Mouse (Mus musculus) monocyte, adult 5-6 weeks (primary cell): Measurements from ENCODE around the gene Zfp870. TPM values are rescaled to one million over a fixed set of nuclear protein-coding genes. Genes with fewer than 3 reads are reported as not detected.

Experiments used
- ATAC-seq: fragments of 153-309, 156-312 bp; replicated peaks from 2 replicates; pipeline ENCODE4 v1.8.0; 2017; ENCODE audit warnings: mild to moderate bottlenecking; ENCODE audit not compliant: low TSS enrichment, insufficient number of reproducible peaks, severe bottlenecking, poor library complexity, low FRiP score
- total RNA-seq: library from RNA; stranded (forward); fragments of 200-1000, 200-491, 200-594 nt; gene quantifications from 3 replicates; pipeline ENCODE4 v1.2.3, GENCODE M21; 2017

The Zfp870 gene
- total RNA-seq, 1 experiment from 2014 or later, result 8.9 TPM

GRCm38 (mm10) chr17:32877471-32878171 lies 13.8 kb downstream of the Zfp870 start:
- no peak for ATAC-seq

DNA sequence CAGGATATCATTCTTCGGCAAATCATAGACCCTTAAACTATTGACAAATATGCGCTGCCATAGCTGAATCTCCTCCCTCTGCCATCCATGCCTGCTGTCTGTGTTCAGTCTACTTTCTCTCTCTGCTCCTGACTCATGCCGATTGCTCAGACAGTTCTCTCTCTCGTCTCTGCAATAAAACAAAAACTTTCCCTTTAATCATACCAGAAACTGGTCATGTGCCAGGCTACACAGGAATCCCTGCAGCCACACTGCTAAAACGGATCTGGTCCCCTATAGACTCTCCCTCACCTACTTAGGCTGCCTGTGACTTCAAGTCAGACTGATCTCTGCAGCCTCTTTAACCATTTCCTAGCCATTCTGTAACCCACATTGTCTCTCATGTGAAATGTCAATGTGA lies 18.7 kb downstream of the Zfp870 start:
- ATAC-seq, result no peak

DNA sequence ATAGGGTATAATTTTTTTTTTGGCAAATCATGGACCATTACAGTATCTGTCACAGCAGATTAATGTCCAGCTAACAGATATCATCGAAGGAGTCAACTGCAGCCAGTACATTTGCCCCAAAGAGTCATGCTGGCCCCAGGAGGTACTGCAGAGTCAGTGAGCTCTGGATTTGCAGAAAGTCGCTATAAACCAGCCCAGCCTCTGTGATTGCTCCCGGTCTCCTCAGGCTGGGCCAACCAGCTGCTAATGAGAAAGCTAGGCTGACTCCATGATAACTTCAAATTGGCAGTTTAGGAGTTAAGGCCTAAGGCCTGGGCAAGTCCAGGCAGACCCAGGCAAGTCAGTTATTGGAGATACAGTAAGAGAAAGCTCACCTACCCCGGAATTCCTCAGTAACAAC lies 19.4 kb downstream of the Zfp870 start:
- ATAC-seq, result no peak

- ATAC-seq, result no peak
Measured at GRCm38 (mm10) chr17:32871483-32871882, 20.0 kb downstream of the Zfp870 start.

DNA sequence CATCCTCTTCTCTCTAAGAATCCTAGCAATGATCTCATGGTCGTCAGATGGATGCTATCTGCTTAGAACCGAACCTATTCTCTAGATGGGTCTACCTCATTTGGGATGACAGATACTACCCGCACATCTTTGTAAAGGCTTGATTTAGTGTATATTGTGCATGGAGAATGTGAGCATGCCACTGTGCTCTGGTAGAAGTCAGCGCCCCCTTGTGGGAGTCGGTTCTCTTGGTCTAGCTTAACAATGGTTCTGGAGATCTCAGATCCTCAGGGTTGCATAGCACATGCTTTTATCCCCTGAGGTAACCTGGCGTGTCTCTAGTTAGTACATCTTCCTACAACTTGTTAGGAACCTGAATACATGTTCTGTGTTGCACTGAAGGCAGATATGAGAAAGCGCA lies 24.2 kb downstream of the Zfp870 start:
- ATAC-seq, result peak; percentile 40; the same call in 1 of the 2 replicates

DNA sequence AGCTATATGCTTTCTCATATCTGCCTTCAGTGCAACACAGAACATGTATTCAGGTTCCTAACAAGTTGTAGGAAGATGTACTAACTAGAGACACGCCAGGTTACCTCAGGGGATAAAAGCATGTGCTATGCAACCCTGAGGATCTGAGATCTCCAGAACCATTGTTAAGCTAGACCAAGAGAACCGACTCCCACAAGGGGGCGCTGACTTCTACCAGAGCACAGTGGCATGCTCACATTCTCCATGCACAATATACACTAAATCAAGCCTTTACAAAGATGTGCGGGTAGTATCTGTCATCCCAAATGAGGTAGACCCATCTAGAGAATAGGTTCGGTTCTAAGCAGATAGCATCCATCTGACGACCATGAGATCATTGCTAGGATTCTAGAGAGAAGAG lies 34.7 kb downstream of the Zfp870 start:
- ATAC-seq, result 0 out of 2 replicates have a peak, but pooled peaks have one; percentile 47

GRCm38 (mm10) chr17:32851581-32851980 lies 39.9 kb downstream of the Zfp870 start:
- ATAC-seq, result no peak

GRCm38 (mm10) chr17:32841388-32841787 lies 50.1 kb downstream of the Zfp870 start:
- ATAC-seq, result no peak

DNA sequence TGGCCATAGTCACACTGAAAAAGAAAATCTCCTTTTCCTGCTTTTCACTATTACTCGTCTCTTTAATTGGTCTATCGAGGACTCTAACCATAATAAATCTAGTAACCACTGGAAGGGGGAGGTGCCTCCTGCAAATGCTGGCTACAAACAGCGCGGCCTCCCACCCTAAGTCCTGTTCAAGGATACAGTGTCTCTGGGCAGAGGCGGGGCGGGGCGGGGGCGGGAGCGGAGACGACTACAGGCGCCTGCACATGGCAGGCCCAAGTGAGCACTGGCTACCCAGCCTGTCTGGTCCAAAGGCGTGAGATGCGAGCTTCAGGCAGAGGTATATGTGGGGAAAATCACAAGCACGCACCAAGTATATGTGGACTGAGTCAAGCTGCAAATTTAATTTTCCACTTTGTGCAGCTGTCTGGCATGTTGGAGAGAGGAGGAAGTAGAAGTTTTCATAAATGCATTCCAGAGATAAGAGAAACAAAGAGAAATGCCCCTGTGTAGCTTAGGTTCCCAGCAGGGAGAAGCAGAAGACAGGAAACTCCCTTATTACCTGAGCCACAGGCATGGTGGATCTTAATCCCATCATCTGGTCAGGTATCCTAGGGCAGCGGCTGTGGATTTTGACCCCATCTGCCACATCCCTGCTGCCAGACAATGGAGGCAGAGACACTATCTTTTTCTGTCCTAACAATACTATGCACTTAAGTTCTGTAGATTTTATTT lies 52.2 kb downstream of the Zfp870 start:
- no peak for ATAC-seq

DNA sequence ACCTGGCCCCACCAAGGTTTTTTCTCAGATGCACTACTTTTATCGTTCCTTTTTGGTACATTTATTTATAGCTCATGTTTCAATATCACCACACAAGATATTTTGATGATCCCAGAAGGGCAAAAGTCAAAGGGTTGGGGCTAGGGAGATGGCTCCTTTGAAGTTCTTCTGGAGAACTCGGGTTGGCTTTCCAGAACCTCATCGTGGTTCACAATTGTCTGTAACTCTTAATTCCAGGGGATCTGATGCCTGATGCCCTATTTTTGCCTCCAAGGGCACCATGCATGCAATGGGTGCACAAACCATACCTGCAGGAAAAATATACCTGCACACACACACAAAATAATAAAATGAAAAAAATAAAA lies 61.0 kb downstream of the Zfp870 start:
- no peak for ATAC-seq

GRCm38 (mm10) chr17:32829540-32830417 lies 61.7 kb downstream of the Zfp870 start, which contains the start of gene Zfp799:
Gene Zfp799, minus strand, starts transcription at chr17:32830261.
- peak; percentile 99 for ATAC-seq

Other genes with a start within 250 kb of the Zfp870 start
- not detected in 3 replicates for gene Cyp4f40, start 232.7 kb downstream of the Zfp870 start, total RNA-seq
- not detected in 3 replicates for gene Cyp4f15, start 206.0 kb downstream of the Zfp870 start, total RNA-seq
- 48.5 to 60.7 TPM (median 59.6 TPM) in 3 replicates for gene Zfp871, start 103.4 kb downstream of the Zfp870 start, total RNA-seq
- gene Zfp811, start 81.7 kb downstream of the Zfp870 start, total RNA-seq, result 0.19 TPM in 1 of 3 replicates, not detected in the others
- 4.2 to 8.3 TPM (median 6.1 TPM) in 3 replicates for gene Zfp799, start 61.4 kb downstream of the Zfp870 start, total RNA-seq
- not detected in 3 replicates for gene Cyp4f14, start 25.7 kb upstream of the Zfp870 start, total RNA-seq
- gene Cyp4f13, start 55.8 kb upstream of the Zfp870 start, total RNA-seq, result 25.2 to 40.9 TPM (median 37.7 TPM) in 3 replicates
- 26.2 to 29.4 TPM (median 26.4 TPM) in 3 replicates for gene Zfp472, start 74.2 kb upstream of the Zfp870 start, total RNA-seq
- 14.0 to 27.0 TPM (median 15.5 TPM) in 3 replicates for gene Zfp952, start 101.5 kb upstream of the Zfp870 start, total RNA-seq
- 1.3 to 7.7 TPM (median 3.2 TPM) in 3 replicates for gene Zfp763, start 141.8 kb upstream of the Zfp870 start, total RNA-seq
- gene 4921501E09Rik, start 176.4 kb upstream of the Zfp870 start, total RNA-seq, result not detected in 3 replicates
- 3.7 to 8.6 TPM (median 5.7 TPM) in 3 replicates for gene Zfp563, start 197.7 kb upstream of the Zfp870 start, total RNA-seq
- not detected in 3 replicates for gene Morc2b, start 248.0 kb upstream of the Zfp870 start, total RNA-seq